Mouse (Mus musculus) lung, postnatal 0 days (tissue): ENCODE data around the gene Scarf1. TPM values are rescaled to one million over a fixed set of nuclear protein-coding genes. Genes with fewer than 3 reads are reported as not detected.
A peak's percentile ranks its signal among the peaks of the same experiment; 100 is the strongest.

Source experiments
- ATAC-seq: fragments of 200-750 bp; cut with Nextera tagmentation; 2 replicates; pipeline ENCODE4 v1.8.0; 2017; ENCODE audit warnings: moderate library complexity
- DNase-seq: peaks from one replicate; pipeline ENCODE4 v3.0.0-alpha.2; 2016; ENCODE audit warnings: low spot score
- H3K27ac ChIP-seq: fragments of 300-500 bp; sonication (generic); 2 replicates; pipeline ENCODE4 v1.5.1; 2014; ENCODE audit warnings: antibody characterized with exemption, mild to moderate bottlenecking, low read length, mixed read lengths
- H3K27me3 ChIP-seq: fragments of 300-500 bp; sonication (generic); replicated peaks from 2 replicates; pipeline ENCODE4 v1.6.1; 2014; ENCODE audit warnings: low read length, mixed read lengths; ENCODE audit not compliant: insufficient read depth
- H3K36me3 ChIP-seq: fragments of 300-500 bp; sonication (generic); 2 replicates; pipeline ENCODE4 v1.6.1; 2014; ENCODE audit warnings: low read length, mixed read lengths; ENCODE audit not compliant: insufficient read depth
- H3K4me1 ChIP-seq: fragments of 300-500 bp; sonication (generic); 2 replicates; pipeline ENCODE4 v1.6.1; 2014; ENCODE audit warnings: antibody characterized with exemption, low read depth, low read length, mixed read lengths; ENCODE audit not compliant: insufficient read depth
- H3K4me2 ChIP-seq: fragments of 300-500 bp; sonication (generic); replicated peaks from 2 replicates; pipeline ENCODE4 v1.6.1; 2014; ENCODE audit warnings: low read depth, mild to moderate bottlenecking, low read length, moderate library complexity, mixed read lengths
- H3K4me3 ChIP-seq: fragments of 300-500 bp; sonication (generic); 2 replicates; pipeline ENCODE4 v1.5.1; 2014; ENCODE audit warnings: low read depth, low read length
- H3K9ac ChIP-seq: fragments of 300-500 bp; sonication (generic); replicated peaks from 2 replicates; pipeline ENCODE4 v1.6.1; 2014; ENCODE audit warnings: low read depth, mild to moderate bottlenecking
- H3K9me3 ChIP-seq: fragments of 300-500 bp; sonication (generic); 2 replicates; pipeline ENCODE4 v1.6.1; 2016; ENCODE audit warnings: low read length, mixed read lengths
- CTCF ChIP-seq: IDR thresholded peaks from 2 replicates; pipeline ENCODE4 v1.5.1; 2016; ENCODE audit warnings: antibody characterized with exemption, mild to moderate bottlenecking
- EP300 ChIP-seq: IDR thresholded peaks from 2 replicates; pipeline ENCODE4 v1.6.1; 2016; ENCODE audit warnings: antibody characterized with exemption, mild to moderate bottlenecking, control low read depth
- WGBS: fragments of 180-500 bp; shearing (Covaris S2); extraction: QIAGEN DNeasy Blood & Tissue Kit; methylation state at CpG from one replicate; pipeline ENCODE4 v1.1.7; 2014; 5-methylcytosine and 5-hydroxymethylcytosine counted together
- polyA plus RNA-seq: library from polyadenylated mRNA; unstranded; fragments of >200 nt; fragmentation: Nextera tagmentation; extraction: Ambion mirVana; gene quantifications from 2 replicates; pipeline ENCODE4 v1.2.1, GENCODE M21; 2015

Gene Scarf1
- polyA plus RNA-seq, 1 experiment from 2014 or later: 18.5 TPM

- Histone ChIP-seq H3K9ac (no peak overlapping the region; the same call in 1 of the 2 replicates), H3K9me3 (no peaks in the 10 kb centered on the region), H3K36me3 (no peaks in the 10 kb centered on the region), H3K27me3 (no peaks in the 10 kb centered on the region), H3K4me1 (peaks cover 19% of the 10 kb centered on the region), H3K27ac (peak overlapping the region; percentile 79), H3K4me3 (no peak overlapping the region), H3K4me2 (no peak overlapping the region)
- TF ChIP-seq EP300 (no peak), CTCF (no peak)
- ATAC-seq (peak; percentile 71), DNase-seq (peak; percentile 36)
- 40% methylated on average over 9 of the region's 9 CpGs for WGBS
Measured at GRCm38 (mm10) chr11:75538184-75538969, 25.0 kb downstream of the Scarf1 start.

DNA sequence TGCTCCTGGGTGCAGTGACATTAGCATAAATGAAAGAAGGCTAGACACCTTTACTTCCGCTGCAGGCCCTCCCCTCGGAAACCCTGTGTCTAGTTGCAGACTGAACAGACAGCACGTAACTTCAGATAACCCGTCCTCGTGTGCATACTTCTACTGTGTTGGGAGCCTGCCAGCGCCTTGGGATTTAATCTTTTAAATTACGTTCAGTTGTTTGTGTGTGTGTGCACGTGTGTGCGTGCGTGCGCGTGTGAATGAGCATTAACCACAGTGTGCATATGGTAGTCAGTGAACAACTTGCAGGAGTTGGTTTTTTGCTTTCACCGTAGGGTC is 25.6 kb downstream of the Scarf1 start:
- Histone ChIP-seq H3K4me2 (no peak overlapping the region), H3K27ac (no peak overlapping the region), H3K36me3 (no peaks in the 10 kb centered on the region), H3K4me3 (no peak overlapping the region), H3K27me3 (no peaks in the 10 kb centered on the region), H3K9me3 (no peaks in the 10 kb centered on the region), H3K9ac (no peak overlapping the region), H3K4me1 (peaks cover 19% of the 10 kb centered on the region)
- no peak for ATAC-seq
- whole genome bisulfite sequencing: 67% methylated on average over 13 of the region's 13 CpGs
- TF ChIP-seq EP300 (no peak), CTCF (no peak)
- DNase-seq: no peak

GRCm38 (mm10) chr11:75540209-75540608 is 26.9 kb downstream of the Scarf1 start:
- no peak for DNase-seq
- Histone ChIP-seq H3K27ac (0 out of 2 replicates have a peak overlapping the region, but pooled peaks have one; percentile 14), H3K36me3 (no peaks in the 10 kb centered on the region), H3K4me3 (no peak overlapping the region), H3K4me1 (peaks cover 19% of the 10 kb centered on the region), H3K9me3 (no peaks in the 10 kb centered on the region), H3K27me3 (no peaks in the 10 kb centered on the region), H3K4me2 (no peak overlapping the region), H3K9ac (no peak overlapping the region)
- no peak for TF ChIP-seq CTCF
- 77% methylated on average over 8 of the region's 8 CpGs for WGBS
- ATAC-seq: no peak

DNA sequence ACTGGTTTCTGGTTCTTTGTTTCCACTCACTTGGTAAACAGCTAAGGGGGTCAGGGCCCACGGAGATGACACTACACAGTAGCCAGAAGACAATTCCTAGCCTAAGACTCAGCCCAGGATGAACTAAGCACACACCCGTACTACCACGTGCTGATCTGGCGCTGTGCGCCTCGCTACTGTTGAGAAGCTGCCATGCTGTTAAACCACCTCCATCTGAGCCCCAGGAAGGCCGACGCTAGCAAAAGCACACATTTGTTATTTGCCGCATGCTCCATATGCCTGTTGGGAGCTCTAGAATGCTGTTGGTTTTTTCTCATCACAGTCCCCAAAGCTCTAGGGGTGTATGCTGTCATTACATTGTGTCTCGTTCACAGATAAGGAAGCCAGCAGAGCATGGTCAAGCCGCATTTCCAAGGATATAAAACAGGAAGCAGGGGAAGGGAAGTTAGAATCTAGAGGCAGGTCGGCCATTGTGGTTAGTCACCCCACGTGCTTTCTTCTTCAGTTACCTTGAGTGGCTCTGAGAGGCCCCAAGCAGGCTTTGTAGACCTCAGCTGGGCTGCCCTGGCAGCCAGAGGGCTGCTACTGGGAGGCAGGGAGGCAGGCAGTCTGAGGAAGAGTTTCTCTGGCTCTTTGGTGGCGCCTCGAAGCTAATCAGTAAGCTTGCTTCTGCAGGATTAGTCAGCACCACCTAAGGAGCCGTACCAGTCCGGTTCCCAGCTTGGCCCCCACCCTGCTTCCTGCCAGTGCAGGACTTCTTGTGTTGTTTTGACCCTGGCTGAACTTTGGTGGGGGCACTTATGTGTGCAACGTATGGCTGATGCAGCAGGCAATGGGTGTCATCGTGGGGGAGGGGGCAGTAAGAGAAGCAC is 27.6 kb downstream of the Scarf1 start:
- 0 out of 2 replicates have a peak, but pooled peaks have one; percentile 2 for TF ChIP-seq CTCF
- TF ChIP-seq EP300: peak; percentile 53; the same call in 1 of the 2 replicates
- Histone ChIP-seq H3K4me2 (no peak overlapping the region), H3K4me3 (no peak overlapping the region), H3K9me3 (no peaks in the 10 kb centered on the region), H3K4me1 (peaks cover 19% of the 10 kb centered on the region), H3K36me3 (no peaks in the 10 kb centered on the region), H3K9ac (no peak overlapping the region), H3K27me3 (no peaks in the 10 kb centered on the region), H3K27ac (peak overlapping the region; percentile 63)
- 53% methylated on average over 19 of the region's 19 CpGs for WGBS
- DNase-seq (peak; percentile 80), ATAC-seq (peak; percentile 67)

DNA sequence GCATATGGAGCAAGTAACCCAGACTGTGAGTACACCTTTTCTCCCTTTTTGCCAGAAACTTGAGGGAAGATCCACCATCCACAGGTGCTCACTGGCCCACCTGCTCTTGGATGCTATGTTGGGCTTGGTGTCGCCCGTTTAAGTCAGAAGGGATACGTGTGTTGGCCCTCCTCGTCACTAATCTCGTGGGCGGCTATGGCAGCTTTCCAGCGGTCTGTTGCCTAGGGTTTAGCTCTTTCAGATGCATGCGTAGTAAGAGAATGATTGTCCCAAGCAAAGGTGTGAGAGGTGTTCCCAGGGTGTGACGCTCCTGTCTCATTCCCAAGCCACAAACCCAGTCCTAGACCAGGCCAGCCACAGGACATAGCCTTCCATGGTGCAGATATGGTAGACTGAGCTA is 31.4 kb downstream of the Scarf1 start:
- DNase-seq: no peak
- no peak overlapping the region for H3K9ac ChIP-seq
- H3K9me3 ChIP-seq: no peaks in the 10 kb centered on the region
- no peaks in the 10 kb centered on the region for H3K36me3 ChIP-seq
- H3K4me3 ChIP-seq: no peak overlapping the region
- 80% methylated on average over 9 of the region's 9 CpGs for WGBS
- no peak for ATAC-seq
- peaks cover 11% of the 10 kb centered on the region; the same call in 1 of the 2 replicates for H3K4me1 ChIP-seq
- no peaks in the 10 kb centered on the region for H3K27me3 ChIP-seq
- no peak overlapping the region for H3K27ac ChIP-seq
- TF ChIP-seq EP300 (no peak), CTCF (no peak)
- no peak overlapping the region for H3K4me2 ChIP-seq

GRCm38 (mm10) chr11:75546057-75546456 is 32.7 kb downstream of the Scarf1 start:
- ATAC-seq: no peak
- DNase-seq: no peak
- Histone ChIP-seq H3K27me3 (no peaks in the 10 kb centered on the region), H3K9ac (no peak overlapping the region), H3K27ac (0 out of 2 replicates have a peak overlapping the region, but pooled peaks have one; percentile 21), H3K4me1 (peaks cover 10% of the 10 kb centered on the region; the same call in 1 of the 2 replicates), H3K4me3 (no peak overlapping the region), H3K9me3 (no peaks in the 10 kb centered on the region), H3K4me2 (no peak overlapping the region), H3K36me3 (no peaks in the 10 kb centered on the region)
- WGBS: 60% methylated on average over 4 of the region's 4 CpGs
- TF ChIP-seq CTCF (no peak), EP300 (no peak)
